Mouse (Mus musculus) midbrain, embryonic 12.5 days (tissue): ENCODE results near the gene Creb5. TPM values are rescaled to one million over a fixed set of nuclear protein-coding genes. Genes with fewer than 3 reads are reported as not detected.
A peak's percentile ranks its signal among the peaks of the same experiment; 100 is the strongest.

Experiments used
- ATAC-seq: fragments of 200-750 bp; cut with Nextera tagmentation; 2 replicates; pipeline ENCODE4 v1.8.0; 2017; ENCODE audit warnings: low read depth, moderate TSS enrichment, moderate library complexity; ENCODE audit not compliant: low FRiP score
- H3K27ac ChIP-seq: fragments of 300-500 bp; sonication (generic); replicated peaks from 2 replicates; pipeline ENCODE4 v1.5.1; 2016; ENCODE audit warnings: mild to moderate bottlenecking
- H3K27me3 ChIP-seq: fragments of 300-500 bp; sonication (generic); 2 replicates; pipeline ENCODE4 v1.6.1; 2016; ENCODE audit warnings: mild to moderate bottlenecking
- H3K36me3 ChIP-seq: fragments of 300-500 bp; sonication (generic); 2 replicates; pipeline ENCODE4 v1.6.1; 2016
- H3K4me1 ChIP-seq: fragments of 300-500 bp; sonication (generic); 2 replicates; pipeline ENCODE4 v1.6.1; 2016
- H3K4me2 ChIP-seq: fragments of 300-500 bp; sonication (generic); replicated peaks from 2 replicates; pipeline ENCODE4 v1.6.1; 2016; ENCODE audit warnings: mild to moderate bottlenecking, moderate library complexity
- H3K4me3 ChIP-seq: fragments of 300-500 bp; sonication (generic); 2 replicates; pipeline ENCODE4 v1.5.1; 2016; ENCODE audit warnings: mild to moderate bottlenecking
- H3K9ac ChIP-seq: fragments of 300-500 bp; sonication (generic); replicated peaks from 2 replicates; pipeline ENCODE4 v1.6.1; 2016; ENCODE audit warnings: mild to moderate bottlenecking, moderate library complexity
- H3K9me3 ChIP-seq: fragments of 300-500 bp; sonication (generic); 2 replicates; pipeline ENCODE4 v1.6.1; 2016; ENCODE audit warnings: mild to moderate bottlenecking
- WGBS: fragments of 180-500 bp; shearing (Covaris S2); methylation state at CpG from one replicate; pipeline ENCODE4 v1.1.7; 2016; 5-methylcytosine and 5-hydroxymethylcytosine counted together
- polyA plus RNA-seq: library from polyadenylated mRNA; unstranded; fragments of >200 nt; fragmentation: Nextera tagmentation; extraction: Ambion mirVana; gene quantifications from 2 replicates; pipeline ENCODE4 v1.2.1, GENCODE M21; 2016

Gene Creb5
- polyA plus RNA-seq, 1 experiment from 2014 or later = 6.3 TPM

DNA sequence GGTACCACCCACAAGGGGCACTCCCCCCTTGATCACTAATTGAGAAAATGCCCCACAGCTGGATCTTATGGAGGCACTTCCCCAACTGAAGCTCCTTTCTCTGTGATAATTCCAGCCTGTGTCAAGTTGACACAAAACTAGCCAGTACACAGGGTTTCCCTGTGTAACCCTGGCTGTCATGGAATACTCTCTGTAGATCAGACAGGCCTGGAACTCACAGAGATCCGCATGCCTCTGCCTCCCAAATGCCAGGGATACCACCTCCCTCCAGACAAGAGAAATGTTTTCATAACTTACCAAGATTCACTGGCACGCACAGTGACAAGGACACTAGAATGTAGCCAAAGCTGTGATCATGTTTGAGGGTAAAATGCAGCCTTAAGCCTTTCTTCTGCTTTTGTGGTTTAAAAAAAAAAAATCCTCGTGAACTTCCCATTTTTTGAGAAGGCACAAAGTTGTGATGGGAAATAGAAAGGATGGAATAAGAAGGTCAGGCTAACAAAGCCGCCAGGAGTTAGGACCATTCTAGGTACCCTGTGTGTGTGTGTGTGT, 284.6 kb downstream of the Creb5 start:
- Histone ChIP-seq H3K4me1 (peaks cover 43% of the 10 kb centered on the region), H3K4me3 (no peak overlapping the region), H3K4me2 (no peak overlapping the region), H3K36me3 (no peaks in the 10 kb centered on the region), H3K27me3 (peaks cover 3% of the 10 kb centered on the region; the same call in 1 of the 2 replicates), H3K9me3 (no peaks in the 10 kb centered on the region), H3K27ac (no peak overlapping the region), H3K9ac (no peak overlapping the region)
- WGBS = 84% methylated on average over 4 of the region's 4 CpGs
- ATAC-seq = no peak

DNA sequence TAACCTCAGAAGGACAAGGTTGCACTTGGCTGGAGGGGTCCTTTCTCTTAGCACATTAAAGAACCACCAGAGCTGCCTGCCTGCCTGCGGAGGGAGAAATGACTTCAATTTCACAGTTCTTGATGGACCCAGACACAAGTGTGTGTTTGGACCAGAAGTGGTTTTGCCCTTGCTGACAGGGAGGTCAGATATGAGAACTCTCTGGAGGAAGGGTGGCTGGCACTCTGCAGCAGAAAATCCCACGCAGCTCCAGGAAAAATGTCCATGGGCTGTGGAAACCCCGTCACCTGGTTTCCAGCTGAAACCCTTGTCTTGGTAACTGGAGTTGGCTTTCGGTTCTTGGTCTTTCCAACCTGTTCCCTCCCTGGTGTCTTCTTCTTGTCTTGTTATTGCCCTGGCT, 285.4 kb downstream of the Creb5 start:
- peaks cover 3% of the 10 kb centered on the region; the same call in 1 of the 2 replicates for H3K27me3 ChIP-seq
- H3K36me3 ChIP-seq = no peaks in the 10 kb centered on the region
- no peak overlapping the region for H3K4me2 ChIP-seq
- no peaks in the 10 kb centered on the region for H3K9me3 ChIP-seq
- no peak overlapping the region for H3K9ac ChIP-seq
- no peak for ATAC-seq
- peaks cover 43% of the 10 kb centered on the region for H3K4me1 ChIP-seq
- H3K27ac ChIP-seq = peak overlapping the region; percentile 78; the same call in 1 of the 2 replicates
- H3K4me3 ChIP-seq = no peak overlapping the region
- 66% methylated on average over 4 of the region's 4 CpGs for WGBS

DNA sequence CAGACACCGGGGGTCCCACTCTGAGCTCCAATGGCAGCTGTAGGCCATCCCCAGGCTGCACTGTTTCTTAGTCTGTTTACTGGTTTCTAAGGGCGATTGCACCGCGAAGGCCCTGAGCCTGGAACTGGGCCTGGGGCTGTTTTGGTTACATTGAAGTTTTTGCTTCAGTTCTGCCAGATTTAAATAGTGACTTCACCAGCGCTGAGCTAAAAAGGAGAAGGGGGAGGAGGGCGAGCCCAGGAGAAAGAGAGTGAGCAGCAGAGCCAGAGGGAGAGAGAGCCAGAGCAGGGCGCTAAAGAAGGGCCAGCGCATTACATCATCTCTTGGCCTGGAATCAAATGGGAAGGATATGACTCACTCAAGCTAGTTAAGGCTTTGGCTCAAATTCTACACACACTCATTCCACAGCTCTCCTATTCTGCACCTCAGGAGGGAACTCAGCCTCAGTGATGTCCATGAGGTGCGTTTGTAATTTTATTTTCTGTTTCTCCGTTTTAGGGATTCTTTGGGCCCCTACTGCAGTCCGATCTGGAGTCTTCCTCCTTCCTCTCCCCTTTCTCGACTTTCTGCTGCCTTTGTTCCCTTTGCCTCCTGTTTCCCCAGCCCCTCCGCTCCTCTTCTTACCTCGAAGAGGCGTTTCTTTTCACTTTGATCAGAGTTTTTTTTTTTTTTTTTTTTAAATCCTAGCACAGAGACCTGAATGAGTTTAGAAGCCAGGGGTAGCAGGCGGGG, 286.1 kb downstream of the Creb5 start:
- no peak overlapping the region; the same call in 1 of the 2 replicates for H3K9ac ChIP-seq
- peak; percentile 89 for ATAC-seq
- H3K4me3 ChIP-seq = peak overlapping the region; percentile 25

DNA sequence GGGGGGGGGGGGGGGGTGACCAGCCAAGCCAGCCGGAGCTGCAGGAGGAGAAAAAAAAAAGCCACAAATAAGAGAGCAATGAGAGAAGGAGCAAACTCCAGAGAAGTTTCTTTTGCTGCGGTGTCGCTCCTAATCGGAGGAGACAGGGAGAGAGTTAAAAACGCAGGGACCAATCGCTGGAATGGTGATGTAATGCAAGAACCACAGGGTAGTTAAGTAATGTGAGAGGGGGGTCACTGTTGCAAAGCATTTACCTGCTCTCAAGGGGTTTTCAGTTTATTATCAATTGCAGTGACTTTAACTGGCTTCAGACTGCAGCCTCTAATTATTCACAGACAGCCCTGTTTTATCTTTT, 286.6 kb downstream of the Creb5 start:
- Histone ChIP-seq H3K27ac (peak overlapping the region; percentile 78), H3K9ac (no peak overlapping the region; the same call in 1 of the 2 replicates), H3K4me3 (peak overlapping the region; percentile 25), H3K9me3 (no peaks in the 10 kb centered on the region), H3K4me2 (peak overlapping the region; percentile 49), H3K36me3 (no peaks in the 10 kb centered on the region), H3K27me3 (peaks cover 3% of the 10 kb centered on the region; the same call in 1 of the 2 replicates), H3K4me1 (peaks cover 43% of the 10 kb centered on the region)
- ATAC-seq = peak; percentile 17; the same call in 1 of the 2 replicates
- under 1% methylated on average over 6 of the region's 6 CpGs for WGBS

More for the DNA sequence above, 286.1 kb downstream of the Creb5 start:
- no peaks in the 10 kb centered on the region for H3K36me3 ChIP-seq
- H3K9me3 ChIP-seq = no peaks in the 10 kb centered on the region
- peak overlapping the region; percentile 78 for H3K27ac ChIP-seq
- H3K27me3 ChIP-seq = peaks cover 3% of the 10 kb centered on the region; the same call in 1 of the 2 replicates
- peaks cover 43% of the 10 kb centered on the region for H3K4me1 ChIP-seq
- WGBS = 4% methylated on average over 15 of the region's 16 CpGs
- peak overlapping the region; percentile 49 for H3K4me2 ChIP-seq

DNA sequence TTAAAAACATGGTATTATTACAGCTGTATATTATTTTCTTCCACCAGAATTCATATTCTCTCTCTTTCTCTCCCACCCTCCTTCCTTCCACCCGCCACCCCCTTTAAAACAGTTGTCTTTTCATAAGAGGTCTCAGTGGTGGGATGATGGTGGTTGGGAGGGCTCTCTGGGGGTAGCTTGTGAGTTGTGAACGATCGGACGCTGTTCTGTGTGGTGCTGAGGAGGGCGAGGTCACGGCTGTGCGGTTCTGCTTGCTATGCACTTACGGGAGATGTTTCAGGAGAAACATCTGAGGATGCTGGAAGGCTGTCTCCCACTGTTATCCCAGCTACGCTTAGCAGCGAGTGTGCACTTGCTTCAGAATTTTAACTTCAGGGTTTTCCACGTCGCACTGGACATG, 287.0 kb downstream of the Creb5 start:
- ATAC-seq = no peak
- Histone ChIP-seq H3K4me2 (peak overlapping the region; percentile 49), H3K9ac (peak overlapping the region; percentile 47; the same call in 1 of the 2 replicates)

DNA sequence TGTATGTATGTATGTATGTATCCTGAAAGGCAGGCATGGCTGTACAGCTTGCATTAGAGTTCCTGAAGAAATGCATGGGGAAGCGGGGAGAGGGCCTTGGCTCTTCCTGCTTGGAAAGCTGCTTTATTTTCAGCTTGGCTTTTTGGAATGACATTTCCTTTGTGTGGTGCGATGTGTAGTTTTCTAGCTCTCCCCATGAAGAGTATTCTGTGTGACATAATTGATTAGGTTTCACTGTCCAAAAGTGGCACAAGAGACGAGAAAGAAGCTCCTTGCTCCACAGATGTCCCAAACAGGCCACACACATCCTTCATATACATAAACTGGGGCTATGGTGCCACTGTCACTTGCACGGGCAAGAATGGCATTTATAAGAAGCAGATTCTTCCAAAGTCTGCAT, 288.1 kb downstream of the Creb5 start:
- Histone ChIP-seq H3K4me1 (peaks cover 36% of the 10 kb centered on the region), H3K27me3 (no peaks in the 10 kb centered on the region; the same call in 1 of the 2 replicates)

More for the DNA sequence above, 287.0 kb downstream of the Creb5 start:
- H3K4me1 ChIP-seq = peaks cover 41% of the 10 kb centered on the region
- H3K4me3 ChIP-seq = peak overlapping the region; percentile 25
- peaks cover 3% of the 10 kb centered on the region; the same call in 1 of the 2 replicates for H3K27me3 ChIP-seq
- 35% methylated on average over 12 of the region's 12 CpGs for WGBS
- H3K9me3 ChIP-seq = no peaks in the 10 kb centered on the region
- no peaks in the 10 kb centered on the region for H3K36me3 ChIP-seq
- peak overlapping the region; percentile 78 for H3K27ac ChIP-seq

DNA sequence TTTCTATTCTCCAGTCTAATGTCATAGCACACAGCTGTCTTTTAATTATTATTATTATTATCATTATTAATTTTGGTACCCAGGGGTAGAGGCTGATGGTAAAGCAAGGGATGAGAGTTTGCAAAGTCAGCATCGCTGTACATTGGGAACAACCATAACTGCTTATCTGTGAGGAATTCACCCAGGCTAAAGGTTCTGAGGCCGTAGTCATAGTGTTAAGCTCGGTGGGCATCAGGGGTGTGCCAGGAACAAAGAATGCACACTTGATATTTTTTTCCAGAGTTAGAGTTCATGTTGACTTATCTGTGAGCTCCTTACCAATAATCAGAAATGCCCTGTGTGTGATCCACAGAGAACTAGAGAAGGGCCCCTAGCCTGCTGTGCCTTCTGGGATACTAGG, 288.8 kb downstream of the Creb5 start:
- ATAC-seq = no peak
- Histone ChIP-seq H3K9ac (no peak overlapping the region), H3K4me3 (no peak overlapping the region), H3K36me3 (no peaks in the 10 kb centered on the region), H3K4me2 (no peak overlapping the region), H3K27me3 (no peaks in the 10 kb centered on the region; the same call in 1 of the 2 replicates), H3K27ac (no peak overlapping the region), H3K4me1 (peaks cover 34% of the 10 kb centered on the region), H3K9me3 (no peaks in the 10 kb centered on the region)
- 90% methylated on average over 3 of the region's 3 CpGs for WGBS

More for the DNA sequence above, 288.1 kb downstream of the Creb5 start:
- H3K36me3 ChIP-seq = no peaks in the 10 kb centered on the region
- H3K9ac ChIP-seq = no peak overlapping the region
- H3K27ac ChIP-seq = no peak overlapping the region
- 80% methylated on average over 4 of the region's 4 CpGs for WGBS
- no peaks in the 10 kb centered on the region for H3K9me3 ChIP-seq
- peak overlapping the region; percentile 49; the same call in 1 of the 2 replicates for H3K4me2 ChIP-seq
- no peak for ATAC-seq
- no peak overlapping the region for H3K4me3 ChIP-seq

DNA sequence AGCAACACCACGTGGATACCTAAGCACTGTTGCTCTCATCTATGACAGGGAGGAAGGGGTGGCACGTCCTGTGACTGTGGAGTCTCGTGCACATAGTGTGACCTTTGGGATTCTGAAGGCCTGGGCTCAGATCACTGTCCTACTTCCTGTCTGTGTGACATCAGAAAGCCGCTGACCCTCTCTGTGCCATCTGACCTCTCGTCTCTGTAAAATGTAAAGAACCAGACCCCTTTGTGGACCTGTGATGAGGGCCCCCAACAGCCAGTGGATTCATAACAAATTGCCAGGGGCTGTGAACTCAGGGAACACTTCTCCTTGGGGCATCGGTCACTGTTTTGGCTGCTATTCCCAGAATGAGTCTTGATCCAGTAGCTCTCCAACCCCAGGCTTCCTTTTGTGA, 289.8 kb downstream of the Creb5 start:
- Histone ChIP-seq H3K4me3 (no peak overlapping the region), H3K27me3 (no peaks in the 10 kb centered on the region), H3K4me2 (no peak overlapping the region), H3K27ac (no peak overlapping the region), H3K9ac (peak overlapping the region; percentile 24), H3K36me3 (no peaks in the 10 kb centered on the region), H3K9me3 (no peaks in the 10 kb centered on the region), H3K4me1 (peaks cover 33% of the 10 kb centered on the region)
- no peak for ATAC-seq
- WGBS = 81% methylated on average over 6 of the region's 6 CpGs

DNA sequence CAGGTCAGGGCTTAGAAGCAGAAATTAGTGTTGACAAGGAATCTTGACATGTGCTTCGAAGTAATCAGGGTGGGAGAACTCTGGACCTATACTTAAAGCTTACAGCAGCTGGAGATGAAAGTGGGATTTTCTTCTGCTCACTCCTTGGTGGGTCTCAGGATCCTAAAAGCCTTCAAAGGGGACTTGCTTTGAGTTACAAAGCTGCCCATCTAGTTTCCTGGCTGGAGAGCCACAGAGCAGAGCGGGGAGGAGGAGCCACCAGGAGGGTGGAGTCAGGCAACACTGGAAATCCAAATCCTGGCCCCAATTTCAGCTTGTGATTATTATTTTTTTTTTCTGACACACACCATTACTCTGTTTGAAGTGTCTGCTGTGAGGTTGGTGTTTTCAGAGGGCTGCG, 290.7 kb downstream of the Creb5 start:
- ATAC-seq = no peak
- H3K4me1 ChIP-seq = peaks cover 31% of the 10 kb centered on the region
- no peak overlapping the region for H3K4me2 ChIP-seq
- 78% methylated on average over 3 of the region's 3 CpGs for WGBS
- H3K36me3 ChIP-seq = no peaks in the 10 kb centered on the region
- no peak overlapping the region for H3K27ac ChIP-seq
- no peaks in the 10 kb centered on the region for H3K9me3 ChIP-seq
- no peak overlapping the region for H3K4me3 ChIP-seq
- H3K9ac ChIP-seq = no peak overlapping the region
- H3K27me3 ChIP-seq = no peaks in the 10 kb centered on the region

DNA sequence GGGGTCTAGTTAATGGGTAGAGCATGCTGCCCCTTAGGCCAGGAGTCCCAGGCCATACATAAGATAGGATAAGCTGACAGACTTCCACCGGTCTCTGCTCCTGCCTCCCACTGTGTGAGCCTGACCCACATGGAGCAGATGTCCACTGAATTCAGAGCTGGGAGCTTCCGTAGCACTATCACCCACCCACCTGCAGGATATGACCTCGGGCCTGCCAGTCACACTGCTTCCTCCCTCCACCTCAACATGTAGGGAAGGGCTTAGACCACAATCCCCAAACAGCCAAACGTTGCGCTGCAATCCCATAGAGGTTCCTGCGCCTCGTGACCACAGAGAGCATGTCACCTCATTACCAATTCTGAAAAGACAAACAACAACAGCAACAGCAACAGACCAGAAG, 293.3 kb downstream of the Creb5 start:
- Histone ChIP-seq H3K9me3 (no peaks in the 10 kb centered on the region), H3K4me1 (peaks cover 26% of the 10 kb centered on the region), H3K36me3 (no peaks in the 10 kb centered on the region), H3K9ac (no peak overlapping the region), H3K27me3 (no peaks in the 10 kb centered on the region), H3K4me2 (no peak overlapping the region), H3K4me3 (no peak overlapping the region), H3K27ac (no peak overlapping the region)
- 83% methylated on average over 7 of the region's 7 CpGs for WGBS
- ATAC-seq = no peak

DNA sequence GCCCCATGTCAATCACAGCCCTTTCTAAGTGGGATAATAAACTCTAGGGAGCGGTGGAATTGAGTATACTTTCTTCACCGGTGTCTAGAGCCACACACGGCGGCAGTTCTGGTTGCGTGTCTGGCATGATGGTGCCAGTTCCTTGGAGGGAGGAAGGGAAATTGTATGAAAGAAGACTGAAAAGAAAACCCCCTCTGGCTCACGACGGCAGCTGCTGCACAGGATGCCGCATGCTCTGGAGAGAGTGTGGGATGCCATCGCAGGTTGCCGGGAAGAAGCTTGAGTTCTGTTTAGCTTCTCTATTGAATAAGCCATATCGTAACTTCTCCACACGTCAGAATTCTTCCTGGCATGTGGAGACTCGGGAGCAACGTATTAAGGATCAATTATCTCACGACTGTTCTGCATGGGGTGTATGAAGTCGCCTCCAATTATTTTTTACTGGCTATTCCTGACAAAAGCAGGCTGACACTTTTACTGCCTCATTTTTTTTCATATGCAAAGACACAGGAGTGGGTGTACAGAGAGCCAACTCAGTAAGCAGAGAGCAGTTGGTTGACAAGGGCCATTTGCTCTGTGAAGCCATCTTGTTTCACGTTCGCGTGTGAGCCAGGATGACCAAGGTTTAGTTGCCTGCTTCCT, 296.3 kb downstream of the Creb5 start:
- 0 out of 2 replicates have a peak overlapping the region, but pooled peaks have one; percentile 3 for H3K27ac ChIP-seq
- no peak overlapping the region for H3K9ac ChIP-seq
- ATAC-seq = no peak
- no peaks in the 10 kb centered on the region for H3K36me3 ChIP-seq
- peaks cover 26% of the 10 kb centered on the region for H3K4me1 ChIP-seq
- no peaks in the 10 kb centered on the region for H3K9me3 ChIP-seq
- no peak overlapping the region for H3K4me3 ChIP-seq
- H3K4me2 ChIP-seq = no peak overlapping the region
- no peaks in the 10 kb centered on the region for H3K27me3 ChIP-seq
- 73% methylated on average over 19 of the region's 19 CpGs for WGBS
